Mouse (Mus musculus) gonadal fat pad, adult 2 months (tissue): ENCODE data around the gene Syt13. TPM values are rescaled to one million over a fixed set of nuclear protein-coding genes. Genes with fewer than 3 reads are reported as not detected.

Experiments
- DNase-seq: peaks from one replicate; pipeline ENCODE4 v3.0.0-alpha.2; 2012; ENCODE audit warnings: low read depth
- polyA plus RNA-seq: library from polyadenylated mRNA; depleted of rRNA; stranded (reverse); fragments of >200 nt; gene quantifications from 2 replicates; pipeline ENCODE4 v1.2.3, GENCODE M21; 2012; rRNA removed

Gene Syt13
- polyA plus RNA-seq, result 0.62 and 1.1 TPM in 2 replicates

- no peak for DNase-seq
Measured at GRCm38 (mm10) chr2:92914933-92915553, at the start of gene Syt13. Syt13 (plus strand) TSS chr2:92915098.

GRCm38 (mm10) chr2:92866616-92867015 is 48.3 kb upstream of the Syt13 start:
- DNase-seq, result no peak

GRCm38 (mm10) chr2:92870139-92870836 is 44.6 kb upstream of the Syt13 start:
- DNase-seq, result no peak

GRCm38 (mm10) chr2:92871093-92871686 is 43.7 kb upstream of the Syt13 start:
- no peak for DNase-seq

- DNase-seq, result no peak
Measured at GRCm38 (mm10) chr2:92872652-92873051, 42.2 kb upstream of the Syt13 start.

GRCm38 (mm10) chr2:92874592-92874991 is 40.3 kb upstream of the Syt13 start:
- DNase-seq, result no peak

GRCm38 (mm10) chr2:92877488-92877887 is 37.4 kb upstream of the Syt13 start:
- no peak for DNase-seq

GRCm38 (mm10) chr2:92883039-92883911 is 31.6 kb upstream of the Syt13 start:
- no peak for DNase-seq

GRCm38 (mm10) chr2:92883912-92884243 is 31.0 kb upstream of the Syt13 start:
- DNase-seq, result no peak

GRCm38 (mm10) chr2:92884976-92885375 is 29.9 kb upstream of the Syt13 start:
- no peak for DNase-seq

- DNase-seq, result no peak
Measured at GRCm38 (mm10) chr2:92886862-92887261, 28.0 kb upstream of the Syt13 start.

- DNase-seq, result no peak
Measured at GRCm38 (mm10) chr2:92892524-92892923, 22.4 kb upstream of the Syt13 start.

- no peak for DNase-seq
Measured at GRCm38 (mm10) chr2:92903650-92904049, 11.2 kb upstream of the Syt13 start.

- no peak for DNase-seq
Measured at GRCm38 (mm10) chr2:92904307-92904859, 10.5 kb upstream of the Syt13 start.

- DNase-seq, result no peak
Measured at GRCm38 (mm10) chr2:92910371-92910770, 4.5 kb upstream of the Syt13 start.

GRCm38 (mm10) chr2:92912312-92912711 is 2.6 kb upstream of the Syt13 start:
- DNase-seq, result no peak

GRCm38 (mm10) chr2:92913295-92913694 is 1.6 kb upstream of the Syt13 start:
- DNase-seq, result no peak

GRCm38 (mm10) chr2:92915659-92916631 is 1.0 kb downstream of the Syt13 start:
- DNase-seq, result no peak

- no peak for DNase-seq
Measured at GRCm38 (mm10) chr2:92917405-92918142, 2.7 kb downstream of the Syt13 start.

- DNase-seq, result no peak
Measured at GRCm38 (mm10) chr2:92920709-92921108, 5.8 kb downstream of the Syt13 start.
